Mouse (Mus musculus) sigmoid colon, adult 10 weeks (tissue): ENCODE results near the gene Pold2. TPM values are rescaled to one million over a fixed set of nuclear protein-coding genes. Genes with fewer than 3 reads are reported as not detected.

Experiments
- polyA plus RNA-seq: library from polyadenylated mRNA; stranded (reverse); fragments of 350-450 nt; fragmentation: Illumina TruSeq; extraction: RNeasy Lipid Tissue Mini Kit (QIAGEN cat#74804); gene quantifications from one replicate; pipeline ENCODE4 v1.2.3, GENCODE M21; 2014; ENCODE audit warnings: low read depth, low replicate concordance

The Pold2 gene
- polyA plus RNA-seq, result 0.25 TPM

GRCm38 (mm10) chr11:5877921-5878526 lies at the start of gene Pold2:
Gene Pold2 (minus strand): TSS chr11:5878292.

GRCm38 (mm10) chr11:5898531-5898930 lies 20.4 kb upstream of the Pold2 start, which contains the start of gene Myl7:
Gene Myl7 (minus strand): TSS chr11:5898782.

GRCm38 (mm10) chr11:5861678-5862393 lies 16.3 kb downstream of the Pold2 start, which contains the start of gene Aebp1:
Gene Aebp1 (plus strand): TSS chr11:5861947.

GRCm38 (mm10) chr11:5837251-5838246 lies 40.5 kb downstream of the Pold2 start, which contains the start of gene Polm:
Gene Polm (minus strand): TSS chr11:5838016.

Other genes with a start within 250 kb of the Pold2 start
- gene Mrps24, start 162.6 kb downstream of the Pold2 start, polyA plus RNA-seq, result 6.9 TPM
- 6.7 TPM for gene Urgcp, start 115.9 kb downstream of the Pold2 start, polyA plus RNA-seq
- gene Dbnl, start 89.8 kb downstream of the Pold2 start, polyA plus RNA-seq, result 5.0 TPM
- gene Pgam2, start 74.6 kb downstream of the Pold2 start, polyA plus RNA-seq, result not detected
- gene Polm, start 40.3 kb downstream of the Pold2 start, polyA plus RNA-seq, result 1.7 TPM
- gene Aebp1, start 16.3 kb downstream of the Pold2 start, polyA plus RNA-seq, result 0.88 TPM
- gene Myl7, start 20.5 kb upstream of the Pold2 start, polyA plus RNA-seq, result not detected
- not detected for gene Gck, start 71.8 kb upstream of the Pold2 start, polyA plus RNA-seq
- gene Ykt6, start 77.4 kb upstream of the Pold2 start, polyA plus RNA-seq, result 42.2 TPM
- 2.1 TPM for gene Camk2b, start 188.1 kb upstream of the Pold2 start, polyA plus RNA-seq